Mouse (Mus musculus) adipocyte (in vitro differentiated cells): ENCODE measurements around the gene Glp2r.

Experiments used
- DNase-seq: peaks from one replicate; pipeline ENCODE4 v3.0.0-alpha.2; 2016; ENCODE audit warnings: low spot score

The Glp2r gene

GRCm38 (mm10) chr11:67771053-67771452 lies at the start of gene Glp2r:
Gene Glp2r (minus strand): TSS chr11:67771153.
- no peak for DNase-seq

- DNase-seq, result peak; percentile 28
Measured at GRCm38 (mm10) chr11:67820221-67820620, 49.3 kb upstream of the Glp2r start.

- DNase-seq, result peak; percentile 39
Measured at GRCm38 (mm10) chr11:67819604-67820003, 48.7 kb upstream of the Glp2r start.

GRCm38 (mm10) chr11:67811535-67811934 lies 40.6 kb upstream of the Glp2r start:
- peak; percentile 20 for DNase-seq

DNA sequence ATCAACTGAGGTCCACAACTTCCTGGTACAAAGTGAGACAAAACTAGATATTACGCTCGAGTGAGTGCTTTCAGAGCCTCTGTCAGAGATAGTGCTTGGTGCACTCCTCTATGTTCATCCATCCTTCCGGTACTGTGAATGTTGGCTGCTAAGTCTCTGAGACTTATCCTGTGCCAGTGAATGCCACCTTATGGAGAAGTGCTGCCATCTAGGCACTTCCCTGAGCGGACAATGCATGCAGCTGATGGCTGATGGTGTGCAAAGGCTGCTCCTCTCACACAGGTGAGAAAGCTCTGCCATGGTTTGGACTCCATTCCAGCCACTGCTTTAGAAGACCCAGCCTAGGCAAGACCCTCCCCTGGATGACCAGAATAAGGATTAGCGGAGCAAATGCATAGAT lies 37.1 kb upstream of the Glp2r start:
- DNase-seq, result no peak

- DNase-seq, result no peak
Measured at GRCm38 (mm10) chr11:67806832-67807597, 36.1 kb upstream of the Glp2r start.

DNA sequence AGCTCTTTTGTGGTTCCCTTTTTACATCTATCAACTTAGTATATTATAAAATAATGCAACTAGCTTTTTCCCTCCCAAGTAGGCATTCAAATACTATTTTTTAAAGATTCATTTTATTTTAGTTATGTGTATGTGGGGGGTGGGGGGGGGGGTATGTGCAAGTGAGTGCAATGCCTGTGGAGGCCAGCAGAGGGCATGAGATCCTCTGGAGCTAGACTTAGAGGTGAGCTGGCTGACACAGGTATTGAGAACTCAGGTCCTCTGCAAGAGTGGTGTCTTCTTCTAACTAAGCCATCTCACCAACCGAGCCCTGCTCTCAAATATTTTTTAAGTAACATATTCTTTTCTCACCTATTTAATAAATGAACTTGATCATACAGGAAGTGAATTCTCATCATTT lies 34.6 kb upstream of the Glp2r start:
- DNase-seq, result no peak

- DNase-seq, result no peak
Measured at GRCm38 (mm10) chr11:67801169-67801568, 30.2 kb upstream of the Glp2r start.

GRCm38 (mm10) chr11:67800130-67800723 lies 29.3 kb upstream of the Glp2r start:
- no peak for DNase-seq

DNA sequence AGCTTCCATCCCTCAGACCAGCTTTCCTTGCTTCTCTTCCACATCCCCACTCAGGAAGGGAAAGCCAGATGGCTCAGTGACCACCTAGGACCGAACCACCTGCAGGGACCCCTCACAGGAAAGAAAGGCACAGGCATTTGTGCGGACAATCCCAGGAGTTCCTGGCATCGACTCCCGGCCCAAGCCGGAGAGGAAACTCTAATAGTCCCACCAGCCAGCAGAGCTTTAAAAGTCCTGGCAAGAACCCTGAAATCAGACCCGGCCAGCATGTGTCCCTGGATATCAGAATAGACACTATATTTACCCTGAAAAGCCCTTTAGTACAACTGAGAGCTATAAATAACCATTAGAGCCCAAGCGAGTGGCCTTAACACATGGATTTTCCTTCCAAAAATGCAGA lies 27.0 kb upstream of the Glp2r start, which contains the start of gene Dhrs7c:
Gene Dhrs7c, plus strand, starts transcription at position 257 of the 400 bp plus-strand sequence.
- no peak for DNase-seq

- DNase-seq, result no peak
Measured at GRCm38 (mm10) chr11:67790182-67790581, 19.2 kb upstream of the Glp2r start.

DNA sequence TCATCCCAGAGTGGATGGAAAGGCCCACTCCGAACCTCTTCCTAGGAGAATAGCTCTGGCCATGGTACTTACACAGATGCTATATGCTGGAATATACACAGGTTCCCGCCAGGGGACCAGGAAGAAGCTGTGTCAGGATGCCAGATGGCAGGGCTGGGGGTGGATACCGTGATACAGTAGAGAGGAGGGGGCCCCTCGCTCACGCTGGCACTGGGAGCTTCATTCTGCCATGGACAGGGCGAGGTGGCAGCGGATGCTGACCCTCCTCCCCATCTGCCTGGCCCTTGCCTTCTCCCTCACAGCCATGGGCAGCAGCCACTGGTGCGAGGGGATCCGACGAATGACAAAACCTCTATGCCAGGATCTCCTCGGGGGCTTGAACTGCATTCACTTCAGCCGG lies 3.4 kb upstream of the Glp2r start, which contains the start of gene Gsg1l2:
Gene Gsg1l2, plus strand, starts transcription at position 230 of the 400 bp plus-strand sequence.
- DNase-seq, result no peak

- peak; percentile 51 for DNase-seq
Measured at GRCm38 (mm10) chr11:67772577-67772976, 1.6 kb upstream of the Glp2r start.

GRCm38 (mm10) chr11:67771691-67772090 lies 738 bp upstream of the Glp2r start:
- no peak for DNase-seq

DNA sequence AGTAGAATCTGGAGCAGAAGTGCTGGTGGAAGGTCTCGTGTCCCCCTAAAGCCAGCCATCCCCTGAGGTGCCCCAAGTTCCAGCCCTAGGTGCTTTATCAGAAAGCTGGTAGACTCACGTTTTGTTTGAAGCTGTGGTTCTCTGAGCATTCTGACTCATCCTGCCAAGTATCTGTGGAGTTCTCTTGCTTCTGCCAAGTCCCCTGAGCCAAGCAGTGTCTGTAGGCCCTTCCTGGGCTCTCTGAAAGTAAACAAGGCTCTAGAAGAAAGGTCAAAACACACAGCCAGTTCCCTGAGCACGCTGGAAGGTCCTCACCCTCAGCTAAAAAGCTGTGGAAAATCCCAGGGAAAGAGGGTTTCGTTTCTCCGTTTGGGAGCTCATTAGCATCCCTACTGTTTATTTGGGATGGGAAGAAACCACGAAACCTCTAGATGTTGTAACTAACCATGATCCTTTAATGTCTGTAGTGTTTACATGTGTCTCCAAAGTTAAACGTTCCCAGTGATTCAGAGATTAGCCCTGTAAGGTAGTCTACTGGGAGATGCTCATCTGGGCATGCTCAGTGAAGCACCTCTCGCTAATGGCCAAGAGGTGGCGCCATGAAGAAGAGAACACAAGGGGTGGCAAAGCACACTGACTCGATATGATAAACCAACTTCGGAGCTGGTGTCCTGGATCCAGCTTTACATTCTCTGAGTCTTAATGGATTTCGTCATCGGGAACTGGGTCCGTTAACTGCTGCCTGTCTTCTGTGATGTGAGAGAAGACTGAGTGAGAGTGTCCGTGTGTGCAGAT lies 13.4 kb downstream of the Glp2r start:
- DNase-seq, result peak; percentile 52

DNA sequence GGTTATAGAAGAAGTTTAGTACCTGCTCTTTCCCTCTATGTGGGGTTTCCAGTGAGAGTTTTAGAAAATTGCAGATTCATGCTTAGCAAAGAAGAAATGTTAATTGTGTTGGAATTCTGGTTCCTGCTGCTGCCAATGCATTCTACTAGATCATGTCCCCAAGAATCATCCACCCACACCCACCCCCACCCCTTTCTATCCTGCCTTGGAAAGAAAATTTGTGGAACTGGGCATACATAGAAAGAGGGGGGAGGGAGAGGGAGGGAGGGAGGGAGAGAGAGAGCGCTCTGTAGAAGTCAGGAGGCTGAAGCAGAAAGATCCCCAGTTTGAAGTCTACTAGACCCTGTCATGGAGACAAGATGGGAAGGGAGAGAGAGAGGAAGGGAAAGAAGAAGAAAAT lies 14.7 kb downstream of the Glp2r start:
- no peak for DNase-seq

DNA sequence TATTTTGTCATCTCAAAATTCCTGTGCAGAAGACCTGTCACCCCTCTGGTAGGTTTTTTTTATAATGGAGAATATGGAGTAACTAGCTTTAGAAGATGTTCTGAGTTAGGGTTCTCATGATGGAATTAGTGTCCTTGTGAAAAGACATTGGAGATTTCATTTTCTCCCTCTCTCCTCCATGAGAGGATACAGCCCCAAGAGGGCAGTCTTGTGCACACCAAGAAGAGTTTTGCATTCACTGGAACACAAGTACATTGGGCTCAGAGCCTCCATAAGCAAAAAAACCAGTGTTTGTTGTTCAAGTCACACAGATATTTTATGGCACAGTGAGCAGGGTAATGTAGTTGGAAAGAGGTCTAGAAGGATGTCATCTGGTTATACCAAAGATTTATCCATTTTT lies 29.4 kb downstream of the Glp2r start:
- DNase-seq, result no peak

GRCm38 (mm10) chr11:67738846-67739490 lies 32.0 kb downstream of the Glp2r start:
- no peak for DNase-seq

DNA sequence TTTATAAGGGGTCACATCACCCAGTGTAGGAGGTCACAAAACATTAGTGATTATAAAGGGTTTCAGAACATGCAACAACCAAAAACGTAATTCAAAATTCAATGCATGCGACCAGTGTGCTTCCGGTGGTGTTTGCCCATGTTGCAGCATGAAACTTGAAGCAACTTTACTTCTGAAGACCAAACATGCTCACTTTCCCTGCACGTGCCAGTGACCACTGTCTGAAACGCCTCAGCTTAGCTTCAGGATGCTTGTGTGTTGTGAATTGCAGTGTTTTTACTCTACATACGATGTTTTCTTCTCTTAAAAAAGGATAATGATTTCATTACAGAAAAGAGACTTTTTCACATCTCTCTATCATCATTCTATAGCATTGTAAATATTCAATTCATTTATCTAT lies 32.6 kb downstream of the Glp2r start:
- DNase-seq, result no peak

GRCm38 (mm10) chr11:67734597-67734996 lies 36.4 kb downstream of the Glp2r start:
- no peak for DNase-seq

GRCm38 (mm10) chr11:67733726-67734125 lies 37.2 kb downstream of the Glp2r start:
- DNase-seq, result no peak

DNA sequence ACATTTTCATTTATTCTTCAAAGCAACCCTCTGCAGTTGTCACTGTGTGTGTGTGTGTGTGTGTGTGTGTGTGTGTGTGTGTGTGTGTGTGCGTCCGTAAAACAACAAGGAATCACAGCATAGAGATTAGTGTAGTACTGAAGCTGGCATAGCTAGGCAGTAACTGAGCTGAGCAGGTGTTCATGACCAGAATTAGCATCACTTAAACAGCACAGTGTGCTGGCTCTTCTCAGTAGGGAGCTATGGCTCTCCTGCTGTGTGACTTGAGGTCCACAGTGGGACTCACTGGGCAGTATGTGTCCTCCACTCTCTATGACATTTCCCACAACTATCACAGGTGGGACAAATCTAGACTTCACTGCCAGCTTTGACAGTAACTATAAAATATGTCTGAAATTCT lies 39.9 kb downstream of the Glp2r start:
- DNase-seq, result no peak
